Mouse (Mus musculus): ENCODE measurements around the gene Asna1.
A peak's percentile ranks its signal among the peaks of the same experiment; 100 is the strongest.

Gene Asna1

GRCm38 (mm10) chr8:85034764-85035163, 9.7 kb upstream of the Asna1 start:
- peak; percentile 73 for DNase-seq (ENCODE audit: low spot score)

GRCm38 (mm10) chr8:85033867-85034266, 8.8 kb upstream of the Asna1 start:
- DNase-seq (ENCODE audit: low spot score): no peak

GRCm38 (mm10) chr8:85032622-85033311, 7.7 kb upstream of the Asna1 start:
- no peak for DNase-seq (ENCODE audit: low spot score)

GRCm38 (mm10) chr8:85029271-85029670, 4.2 kb upstream of the Asna1 start:
- no peak for DNase-seq (ENCODE audit: low spot score)

GRCm38 (mm10) chr8:85027922-85028321, 2.8 kb upstream of the Asna1 start:
- DNase-seq (ENCODE audit: low spot score): no peak

- DNase-seq (ENCODE audit: low spot score): no peak
Measured at GRCm38 (mm10) chr8:85027516-85027855, 2.4 kb upstream of the Asna1 start.

GRCm38 (mm10) chr8:85026670-85027515, 1.8 kb upstream of the Asna1 start, which contains the start of gene Trir:
Trir (plus strand) TSS chr8:85026823.
- peak; percentile 96 for DNase-seq (ENCODE audit: low spot score)

- DNase-seq (ENCODE audit: low spot score): no peak
Measured at GRCm38 (mm10) chr8:85023846-85024245, 1.2 kb downstream of the Asna1 start.

GRCm38 (mm10) chr8:85021514-85022055, 3.5 kb downstream of the Asna1 start:
- no peak for DNase-seq (ENCODE audit: low spot score)

GRCm38 (mm10) chr8:85017209-85017608, 7.9 kb downstream of the Asna1 start:
- DNase-seq (ENCODE audit: low spot score): no peak

GRCm38 (mm10) chr8:85016724-85017123, 8.4 kb downstream of the Asna1 start:
- no peak for DNase-seq (ENCODE audit: low spot score)

GRCm38 (mm10) chr8:85014431-85014830, 10.7 kb downstream of the Asna1 start, which contains the start of gene Best2:
Best2 (minus strand) TSS chr8:85014531.
- no peak for DNase-seq (ENCODE audit: low spot score)

GRCm38 (mm10) chr8:85013230-85013840, 11.7 kb downstream of the Asna1 start:
- peak; percentile 86 for DNase-seq (ENCODE audit: low spot score)

GRCm38 (mm10) chr8:85011242-85011641, 13.8 kb downstream of the Asna1 start:
- DNase-seq (ENCODE audit: low spot score): no peak

- DNase-seq (ENCODE audit: low spot score): no peak
Measured at GRCm38 (mm10) chr8:85007686-85008085, 17.4 kb downstream of the Asna1 start.

GRCm38 (mm10) chr8:84997649-84998295, 27.3 kb downstream of the Asna1 start:
- DNase-seq (ENCODE audit: low spot score): peak; percentile 93

- no peak for DNase-seq (ENCODE audit: low spot score)
Measured at GRCm38 (mm10) chr8:84996978-84997377, 28.1 kb downstream of the Asna1 start.

GRCm38 (mm10) chr8:84995680-84996079, 29.4 kb downstream of the Asna1 start:
- DNase-seq (ENCODE audit: low spot score): no peak

- no peak for DNase-seq (ENCODE audit: low spot score)
Measured at GRCm38 (mm10) chr8:84994375-84994774, 30.7 kb downstream of the Asna1 start.

- no peak for DNase-seq (ENCODE audit: low spot score)
Measured at GRCm38 (mm10) chr8:84990836-84991235, 34.2 kb downstream of the Asna1 start.

- peak; percentile 98 for DNase-seq (ENCODE audit: low spot score)
Measured at GRCm38 (mm10) chr8:84990349-84990748, 34.7 kb downstream of the Asna1 start, which contains the start of gene Hook2. Hook2 (plus strand) TSS chr8:84990603.

GRCm38 (mm10) chr8:84989810-84990209, 35.3 kb downstream of the Asna1 start:
- DNase-seq (ENCODE audit: low spot score): peak; percentile 92

Data from layer of hippocampus, adult 11-12 months (tissue).